Mouse (Mus musculus) midbrain, embryonic 12.5 days (tissue): ENCODE measurements around the gene Zbtb7b. TPM values are rescaled to one million over a fixed set of nuclear protein-coding genes. Genes with fewer than 3 reads are reported as not detected.

Experiments
- ATAC-seq: fragments of 200-750 bp; cut with Nextera tagmentation; 2 replicates; pipeline ENCODE4 v1.8.0; 2017; ENCODE audit warnings: low read depth, moderate TSS enrichment, moderate library complexity; ENCODE audit not compliant: low FRiP score
- H3K27ac ChIP-seq: fragments of 300-500 bp; sonication (generic); replicated peaks from 2 replicates; pipeline ENCODE4 v1.5.1; 2016; ENCODE audit warnings: mild to moderate bottlenecking
- H3K27me3 ChIP-seq: fragments of 300-500 bp; sonication (generic); 2 replicates; pipeline ENCODE4 v1.6.1; 2016; ENCODE audit warnings: mild to moderate bottlenecking
- H3K36me3 ChIP-seq: fragments of 300-500 bp; sonication (generic); 2 replicates; pipeline ENCODE4 v1.6.1; 2016
- H3K4me1 ChIP-seq: fragments of 300-500 bp; sonication (generic); 2 replicates; pipeline ENCODE4 v1.6.1; 2016
- H3K4me2 ChIP-seq: fragments of 300-500 bp; sonication (generic); replicated peaks from 2 replicates; pipeline ENCODE4 v1.6.1; 2016; ENCODE audit warnings: mild to moderate bottlenecking, moderate library complexity
- H3K4me3 ChIP-seq: fragments of 300-500 bp; sonication (generic); 2 replicates; pipeline ENCODE4 v1.5.1; 2016; ENCODE audit warnings: mild to moderate bottlenecking
- H3K9ac ChIP-seq: fragments of 300-500 bp; sonication (generic); replicated peaks from 2 replicates; pipeline ENCODE4 v1.6.1; 2016; ENCODE audit warnings: mild to moderate bottlenecking, moderate library complexity
- H3K9me3 ChIP-seq: fragments of 300-500 bp; sonication (generic); 2 replicates; pipeline ENCODE4 v1.6.1; 2016; ENCODE audit warnings: mild to moderate bottlenecking
- WGBS: fragments of 180-500 bp; shearing (Covaris S2); methylation state at CpG from one replicate; pipeline ENCODE4 v1.1.7; 2016; 5-methylcytosine and 5-hydroxymethylcytosine counted together
- polyA plus RNA-seq: library from polyadenylated mRNA; unstranded; fragments of >200 nt; fragmentation: Nextera tagmentation; extraction: Ambion mirVana; gene quantifications from 2 replicates; pipeline ENCODE4 v1.2.1, GENCODE M21; 2016

Zbtb7b gene
- polyA plus RNA-seq, 1 experiment from 2014 or later = 0.63 TPM

DNA sequence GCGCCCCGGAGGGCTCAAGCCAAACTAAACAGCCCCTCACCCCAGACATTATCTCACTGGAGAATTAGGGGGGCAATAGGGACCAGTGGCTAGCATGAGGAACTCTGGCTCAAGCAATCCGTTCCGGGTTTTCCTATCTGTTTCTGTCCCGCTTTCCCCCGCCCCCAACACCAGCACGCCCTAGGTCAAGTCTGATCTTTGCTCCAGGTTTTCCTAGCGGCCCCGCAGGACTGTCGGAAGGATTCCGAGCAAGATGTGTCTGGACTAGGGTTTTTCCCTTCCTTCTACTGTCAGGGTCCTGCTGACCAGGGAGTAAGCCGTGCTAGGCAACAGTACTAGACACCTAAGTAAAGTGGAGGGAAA, 299 bp upstream of the Zbtb7b start:
- Histone ChIP-seq H3K4me1 (peaks cover 64% of the 10 kb centered on the region), H3K27ac (no peak overlapping the region; the same call in 1 of the 2 replicates), H3K4me3 (peak overlapping the region; percentile 58), H3K36me3 (no peaks in the 10 kb centered on the region), H3K9ac (0 out of 2 replicates have a peak overlapping the region, but pooled peaks have one; percentile 37), H3K9me3 (no peaks in the 10 kb centered on the region), H3K27me3 (peaks cover 42% of the 10 kb centered on the region), H3K4me2 (peak overlapping the region; percentile 100)
- ATAC-seq = 0 out of 2 replicates have a peak, but pooled peaks have one; percentile 2
- under 1% methylated on average over 12 of the region's 12 CpGs for WGBS

DNA sequence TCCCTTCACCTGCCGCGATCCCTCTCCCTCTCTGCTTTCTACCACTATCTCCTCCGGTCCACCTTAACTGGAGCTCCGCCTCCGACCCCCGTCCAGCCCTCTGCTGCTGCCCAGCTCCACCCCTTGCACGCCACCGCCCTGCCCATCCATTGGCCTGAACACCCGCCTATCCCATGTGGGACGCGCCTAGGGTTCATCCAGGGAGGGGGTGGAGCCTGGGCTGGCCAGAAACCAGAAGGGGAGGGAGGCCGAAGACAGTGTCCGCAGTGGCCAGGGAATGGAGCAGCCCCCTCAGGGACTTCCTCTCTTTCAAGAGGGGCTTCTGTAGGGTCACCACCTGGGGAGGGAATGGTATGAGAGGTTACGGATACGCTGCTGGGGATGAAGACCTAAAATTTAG, 971 bp downstream of the Zbtb7b start:
- Histone ChIP-seq H3K4me2 (peak overlapping the region; percentile 100), H3K27me3 (peaks cover 42% of the 10 kb centered on the region), H3K4me3 (peak overlapping the region; percentile 58), H3K36me3 (no peaks in the 10 kb centered on the region), H3K4me1 (peaks cover 64% of the 10 kb centered on the region), H3K27ac (peak overlapping the region; percentile 70), H3K9me3 (no peaks in the 10 kb centered on the region), H3K9ac (peak overlapping the region; percentile 50; the same call in 1 of the 2 replicates)
- ATAC-seq = peak; percentile 96
- WGBS = 0% methylated on average over 15 of the region's 15 CpGs

DNA sequence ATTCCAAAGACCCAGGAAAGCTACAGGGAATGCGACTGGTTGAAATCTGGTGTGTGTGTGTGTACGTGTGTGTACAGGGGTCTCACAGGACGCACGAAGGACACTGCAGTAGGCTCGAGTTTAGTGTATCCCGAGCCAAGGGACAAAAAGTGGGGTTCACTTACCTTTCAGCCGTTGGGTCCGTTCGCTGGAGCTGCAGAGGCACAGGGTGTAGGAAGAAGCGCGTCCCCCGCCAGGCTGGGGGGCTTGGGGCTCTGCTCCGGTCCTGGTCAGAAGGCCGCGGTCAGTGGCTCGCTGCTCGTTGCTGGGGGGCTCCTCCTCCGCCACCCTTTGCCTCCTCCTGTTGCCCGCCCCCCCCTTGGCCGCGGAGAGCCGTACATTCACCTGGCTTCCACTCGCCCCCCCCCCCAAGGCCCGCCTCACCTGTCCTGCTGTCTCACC, 1.7 kb downstream of the Zbtb7b start:
- Histone ChIP-seq H3K4me2 (peak overlapping the region; percentile 100), H3K4me3 (peak overlapping the region; percentile 58), H3K9me3 (no peaks in the 10 kb centered on the region), H3K27ac (no peak overlapping the region), H3K27me3 (peaks cover 46% of the 10 kb centered on the region), H3K4me1 (peaks cover 64% of the 10 kb centered on the region), H3K36me3 (no peaks in the 10 kb centered on the region), H3K9ac (0 out of 2 replicates have a peak overlapping the region, but pooled peaks have one; percentile 31)
- under 1% methylated on average over 21 of the region's 24 CpGs for WGBS
- no peak for ATAC-seq

DNA sequence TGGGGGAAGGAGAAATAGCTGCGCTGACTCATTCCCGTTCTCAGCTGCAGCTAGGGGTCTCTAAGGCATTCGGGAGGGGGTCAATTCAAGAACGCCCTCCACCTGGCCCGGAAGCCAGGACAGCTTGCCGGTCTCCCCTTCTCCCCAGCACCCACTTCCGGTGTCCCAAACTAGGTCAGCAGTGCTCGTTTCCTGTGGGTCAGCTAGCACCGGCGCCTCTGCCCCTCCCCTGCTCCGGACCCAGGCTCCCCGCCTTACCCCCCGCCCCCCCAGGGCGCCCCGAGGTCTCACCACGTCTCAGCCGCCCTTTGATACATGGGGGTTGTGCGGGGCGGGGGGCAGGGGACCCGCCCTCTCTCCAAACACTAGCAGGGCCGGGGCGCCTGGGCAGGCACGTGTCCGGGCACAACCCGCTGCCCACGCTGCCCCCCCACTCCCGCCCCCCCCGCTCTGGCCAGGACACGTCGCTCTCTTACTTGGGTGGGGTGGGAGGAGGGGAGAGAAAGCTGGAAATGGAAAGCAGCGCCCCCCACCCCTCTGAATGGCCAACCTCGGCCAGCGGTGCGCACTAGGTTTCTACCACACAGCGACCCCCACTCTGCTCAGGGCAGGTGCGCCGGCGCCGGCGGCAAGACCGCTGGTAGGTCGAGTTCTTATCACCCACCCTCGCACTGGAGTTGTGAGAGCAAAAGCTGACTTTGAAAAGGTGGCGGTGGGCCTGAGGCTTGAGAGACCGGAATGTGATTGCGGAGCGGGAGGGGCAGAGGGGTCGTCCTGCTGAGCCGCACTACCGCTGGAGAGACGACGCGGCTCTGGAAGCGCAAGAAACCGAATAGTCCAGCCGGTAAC, 2.7 kb downstream of the Zbtb7b start:
- under 1% methylated on average over 55 of the region's 56 CpGs for WGBS
- peaks cover 66% of the 10 kb centered on the region for H3K4me1 ChIP-seq

DNA sequence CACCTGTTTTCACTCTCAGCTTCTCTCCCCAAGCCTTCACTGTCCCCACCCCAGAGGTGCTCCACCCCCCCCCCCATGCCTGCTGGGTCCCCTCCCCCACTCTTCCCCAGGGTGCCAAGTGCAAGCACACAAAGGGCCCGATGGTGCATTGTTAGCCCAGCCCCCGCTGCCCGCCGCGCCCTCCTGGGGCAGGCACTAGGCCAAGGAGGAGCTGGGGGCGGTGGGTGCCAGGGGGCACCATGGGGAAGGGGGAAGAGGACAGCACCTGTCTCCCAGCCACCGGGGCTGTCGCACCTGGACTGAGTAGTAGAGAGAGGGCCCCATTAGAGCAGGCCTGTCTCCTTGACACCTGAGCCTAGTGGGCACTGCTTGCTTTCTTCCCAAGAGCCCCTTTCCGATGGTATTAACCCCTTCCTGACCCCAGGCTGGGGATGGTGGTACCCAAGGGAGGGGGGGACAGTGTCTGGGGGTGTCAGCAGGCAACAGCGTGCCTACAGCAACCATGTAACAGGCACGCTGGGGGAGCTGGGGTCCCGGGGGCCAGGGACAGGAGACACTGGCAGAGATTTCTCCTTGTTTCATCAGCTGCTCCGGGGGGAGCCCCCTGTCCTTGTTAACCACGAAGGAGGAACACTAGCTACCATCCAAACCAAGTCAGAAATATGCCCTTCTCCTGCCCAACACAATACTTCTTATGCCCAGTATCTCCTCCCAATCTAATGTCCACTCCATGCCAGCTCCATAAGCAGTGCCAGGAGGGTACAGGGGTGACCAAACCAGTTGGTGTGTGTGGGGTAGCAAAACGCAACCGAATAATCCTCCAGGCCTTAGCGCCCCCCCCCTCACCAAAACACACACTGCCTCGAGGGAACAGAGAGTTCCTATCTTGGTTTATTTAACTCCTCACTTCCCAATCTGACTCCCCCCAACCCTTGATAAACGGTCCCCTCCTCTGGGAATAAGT, 3.6 kb downstream of the Zbtb7b start:
- Histone ChIP-seq H3K4me3 (peak overlapping the region; percentile 58), H3K9ac (peak overlapping the region; percentile 65; the same call in 1 of the 2 replicates), H3K27ac (no peak overlapping the region), H3K27me3 (peaks cover 46% of the 10 kb centered on the region), H3K4me2 (peak overlapping the region; percentile 100), H3K9me3 (no peaks in the 10 kb centered on the region), H3K36me3 (no peaks in the 10 kb centered on the region), H3K4me1 (peaks cover 59% of the 10 kb centered on the region)
- ATAC-seq = no peak
- 15% methylated on average over 19 of the region's 19 CpGs for WGBS

More for the DNA sequence above, 2.7 kb downstream of the Zbtb7b start:
- Histone ChIP-seq H3K4me2 (peak overlapping the region; percentile 100), H3K36me3 (no peaks in the 10 kb centered on the region), H3K27ac (no peak overlapping the region), H3K9ac (peak overlapping the region; percentile 65), H3K4me3 (peak overlapping the region; percentile 58), H3K9me3 (no peaks in the 10 kb centered on the region), H3K27me3 (peaks cover 49% of the 10 kb centered on the region)
- no peak for ATAC-seq

DNA sequence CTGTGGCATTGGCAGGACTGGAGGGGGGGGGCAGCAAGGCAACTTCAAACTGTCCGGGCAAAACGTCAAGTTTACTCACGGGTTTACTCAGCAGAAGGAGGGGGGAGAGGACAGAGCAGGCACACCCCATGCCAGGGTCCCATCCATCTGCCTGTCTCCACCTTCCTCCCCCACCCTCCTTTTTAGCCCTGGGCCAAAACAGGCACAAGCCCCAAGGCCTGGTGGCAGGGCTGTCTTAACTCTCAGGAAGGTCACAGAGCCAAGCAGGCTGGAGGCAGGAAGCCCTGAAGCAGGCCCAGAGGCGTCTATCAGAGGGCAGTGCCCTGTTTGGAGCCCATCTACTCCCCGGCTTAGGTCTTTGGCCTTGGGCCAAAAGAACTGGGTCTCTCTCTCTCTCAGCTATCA, 4.5 kb downstream of the Zbtb7b start:
- Histone ChIP-seq H3K4me3 (no peak overlapping the region), H3K4me2 (no peak overlapping the region), H3K36me3 (no peaks in the 10 kb centered on the region), H3K27ac (no peak overlapping the region), H3K4me1 (peaks cover 51% of the 10 kb centered on the region), H3K9me3 (no peaks in the 10 kb centered on the region), H3K9ac (no peak overlapping the region), H3K27me3 (peaks cover 40% of the 10 kb centered on the region)
- ATAC-seq = no peak
- 68% methylated on average over 3 of the region's 5 CpGs for WGBS

DNA sequence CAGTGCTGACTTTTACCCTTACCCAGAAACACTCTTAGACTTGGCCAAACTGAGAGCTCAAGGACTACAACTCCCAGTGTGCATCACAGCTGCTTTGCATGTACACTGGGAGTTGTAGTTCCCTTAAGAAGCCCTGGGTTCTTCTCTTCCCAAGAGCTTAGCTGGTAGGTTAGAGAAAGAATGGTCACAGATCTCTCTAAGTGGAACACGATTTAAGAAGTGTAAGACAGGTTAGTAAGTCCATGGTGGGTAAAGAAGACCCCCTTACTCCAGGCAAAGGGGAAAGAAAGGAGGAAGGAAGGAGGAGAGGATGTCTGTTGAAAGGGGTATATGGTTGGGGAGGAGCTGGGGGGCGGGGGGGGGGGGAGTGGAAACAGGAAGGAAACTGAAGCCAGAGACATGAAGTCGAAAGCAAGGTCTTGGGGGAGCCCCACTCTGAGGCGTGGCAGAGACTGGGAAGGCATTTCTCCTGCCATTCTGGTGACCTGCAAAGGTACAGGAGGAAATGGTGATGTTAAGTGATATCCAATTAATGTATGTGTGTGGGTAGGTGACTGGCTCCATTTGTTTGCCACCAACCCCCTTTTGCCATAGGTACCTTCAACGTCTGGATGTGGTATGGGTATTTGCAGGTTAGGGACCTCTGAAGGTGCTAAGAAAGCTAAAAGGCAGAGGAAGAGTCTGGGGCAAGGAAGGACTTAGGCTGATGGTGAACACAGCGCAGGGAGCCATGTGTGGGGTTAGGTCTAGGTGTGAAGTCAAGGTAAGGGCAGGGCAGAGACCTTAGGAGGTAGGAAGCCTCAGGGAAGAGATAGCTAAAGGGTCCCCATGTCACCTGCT, 5.5 kb downstream of the Zbtb7b start:
- Histone ChIP-seq H3K4me2 (no peak overlapping the region), H3K36me3 (no peaks in the 10 kb centered on the region), H3K4me3 (no peak overlapping the region), H3K27ac (no peak overlapping the region), H3K4me1 (peaks cover 51% of the 10 kb centered on the region), H3K9ac (no peak overlapping the region), H3K9me3 (no peaks in the 10 kb centered on the region), H3K27me3 (peaks cover 40% of the 10 kb centered on the region)
- WGBS = 75% methylated on average over 5 of the region's 6 CpGs
- ATAC-seq = no peak

DNA sequence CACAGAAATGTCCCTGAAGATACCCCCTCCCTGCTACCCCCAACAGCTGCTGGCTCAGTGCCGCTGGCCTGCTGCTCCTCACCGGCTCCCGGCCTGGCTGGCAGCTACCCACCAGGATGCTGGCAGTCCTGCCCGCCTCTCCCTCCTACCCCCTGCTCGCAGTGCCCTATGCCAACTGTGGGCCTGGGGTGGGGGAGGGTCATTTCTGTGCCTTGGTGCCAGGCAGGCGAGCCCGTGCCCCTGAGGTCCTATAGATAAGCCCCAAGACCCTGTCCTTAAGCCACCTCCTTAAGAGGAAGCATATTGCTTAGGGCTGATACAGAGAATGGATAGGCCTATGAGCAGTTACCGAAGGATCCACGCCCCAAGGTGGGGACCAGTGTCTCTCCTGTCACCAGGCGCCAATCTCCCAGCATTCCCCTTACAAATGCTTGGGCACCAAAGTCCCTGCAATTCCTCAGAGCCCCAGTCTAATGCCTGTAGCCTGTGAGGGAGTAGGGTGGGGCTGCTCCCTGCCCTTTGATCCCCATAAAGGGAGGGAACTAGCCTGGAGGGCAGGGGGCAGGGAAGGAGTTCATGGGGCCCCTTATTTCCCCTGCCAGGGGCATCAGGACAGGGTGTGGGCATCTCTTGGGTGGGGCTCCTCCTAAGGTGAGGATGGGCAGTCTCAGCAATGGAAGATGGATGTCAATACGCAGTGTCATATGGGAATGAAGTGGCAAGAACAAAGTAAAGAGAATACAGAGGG, 6.3 kb downstream of the Zbtb7b start:
- no peak overlapping the region for H3K9ac ChIP-seq
- no peaks in the 10 kb centered on the region for H3K9me3 ChIP-seq
- 81% methylated on average over 11 of the region's 11 CpGs for WGBS
- H3K36me3 ChIP-seq = no peaks in the 10 kb centered on the region
- no peak overlapping the region for H3K27ac ChIP-seq
- H3K4me3 ChIP-seq = no peak overlapping the region
- no peak overlapping the region for H3K4me2 ChIP-seq
- ATAC-seq = no peak
- peaks cover 40% of the 10 kb centered on the region for H3K27me3 ChIP-seq
- H3K4me1 ChIP-seq = peaks cover 46% of the 10 kb centered on the region

DNA sequence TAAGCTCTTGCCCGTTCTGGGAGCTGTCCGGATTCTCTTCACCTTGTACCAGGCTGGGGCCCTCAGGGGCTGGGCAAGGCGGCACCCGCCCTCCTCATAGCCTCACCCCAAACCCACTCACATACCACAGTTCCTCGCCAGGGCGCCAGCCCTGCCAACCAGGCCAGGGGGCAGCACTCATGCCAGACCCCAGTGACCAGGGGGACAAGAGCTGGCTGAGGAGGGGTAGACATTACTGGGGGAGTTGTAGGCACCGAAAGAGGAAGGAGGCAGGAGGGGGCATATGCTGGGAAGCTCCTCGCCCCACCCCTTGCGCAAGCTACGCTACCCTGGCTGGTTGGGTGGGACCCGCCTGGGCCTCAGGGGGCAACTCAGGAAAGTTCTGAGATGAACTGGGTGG, 6.9 kb downstream of the Zbtb7b start:
- Histone ChIP-seq H3K9ac (no peak overlapping the region; the same call in 1 of the 2 replicates), H3K9me3 (no peaks in the 10 kb centered on the region), H3K4me2 (no peak overlapping the region), H3K27me3 (peaks cover 34% of the 10 kb centered on the region), H3K36me3 (no peaks in the 10 kb centered on the region), H3K4me3 (no peak overlapping the region), H3K27ac (no peak overlapping the region), H3K4me1 (peaks cover 39% of the 10 kb centered on the region)
- ATAC-seq = no peak
- 83% methylated on average over 11 of the region's 11 CpGs for WGBS

DNA sequence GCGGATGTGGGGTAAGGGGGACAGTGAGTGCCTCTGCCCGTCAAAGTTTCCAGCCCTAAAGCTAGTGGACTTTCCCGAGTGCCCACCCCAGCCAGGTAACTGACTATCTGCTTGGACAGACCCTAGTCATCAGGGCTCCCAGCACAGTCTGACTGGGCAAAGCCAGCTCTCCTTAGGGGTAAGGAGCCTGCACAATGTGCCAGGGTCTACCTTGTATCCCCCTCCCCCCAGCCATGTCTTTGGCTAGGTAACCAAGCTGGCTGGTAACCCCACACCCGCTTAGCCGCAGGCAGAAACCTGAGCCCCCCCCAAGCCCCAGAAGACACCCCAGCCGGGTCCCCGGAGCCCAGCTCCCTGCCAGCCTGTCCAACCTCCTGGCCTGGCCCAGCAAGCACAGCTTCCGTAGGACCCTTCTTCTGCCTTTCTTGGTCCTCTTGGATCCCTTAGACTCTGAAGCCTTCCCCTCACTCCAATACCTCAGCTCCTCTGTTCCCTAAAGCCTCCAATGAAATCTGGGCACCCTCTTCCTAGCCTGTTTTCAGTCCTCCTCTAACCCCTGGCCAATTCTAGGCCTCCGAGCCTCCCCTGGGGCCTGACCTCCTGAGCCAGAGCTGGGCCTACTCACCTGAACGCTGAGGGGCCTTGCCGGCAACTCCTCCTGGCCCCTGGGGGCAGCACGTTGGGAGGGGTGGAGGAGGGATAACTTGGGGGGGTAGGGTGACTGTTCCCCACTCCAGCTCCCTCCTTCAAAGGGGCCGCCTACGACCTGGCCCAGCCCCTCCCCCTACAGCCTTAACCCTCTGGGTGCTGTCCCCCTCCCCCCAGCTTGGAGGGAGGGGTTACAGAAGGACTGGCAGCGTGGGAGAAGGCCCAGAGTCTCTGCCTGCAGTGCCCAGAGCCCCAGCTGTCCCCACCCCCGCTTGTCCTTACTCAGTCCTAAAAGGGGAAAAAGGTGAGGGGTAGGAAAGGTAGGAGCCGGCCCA, 7.8 kb downstream of the Zbtb7b start:
- no peak overlapping the region for H3K27ac ChIP-seq
- H3K9ac ChIP-seq = no peak overlapping the region
- H3K36me3 ChIP-seq = no peaks in the 10 kb centered on the region
- H3K4me3 ChIP-seq = no peak overlapping the region
- WGBS = 51% methylated on average over 17 of the region's 17 CpGs
- peaks cover 25% of the 10 kb centered on the region for H3K27me3 ChIP-seq
- no peak overlapping the region for H3K4me2 ChIP-seq
- H3K9me3 ChIP-seq = no peaks in the 10 kb centered on the region
- ATAC-seq = no peak
- H3K4me1 ChIP-seq = peaks cover 30% of the 10 kb centered on the region
